Mouse (Mus musculus) lung, embryonic 15.5 days (tissue): ENCODE measurements around the gene Myo15. TPM values are rescaled to one million over a fixed set of nuclear protein-coding genes. Genes with fewer than 3 reads are reported as not detected.
"Not testable (repeated sequence)": the region's sequence is repeated elsewhere in the genome, so short reads cannot be mapped to it uniquely, and the experiment has no call there.

Experiments used
- ATAC-seq: fragments of 200-750 bp; cut with Nextera tagmentation; 2 replicates; pipeline ENCODE4 v1.8.0; 2017; ENCODE audit warnings: moderate number of reproducible peaks, borderline replicate concordance; ENCODE audit not compliant: low FRiP score, low TSS enrichment; ENCODE audit errors: extremely low read depth
- H3K27ac ChIP-seq: fragments of 300-500 bp; sonication (generic); 2 replicates; pipeline ENCODE4 v1.5.1; 2015; ENCODE audit warnings: moderate library complexity, mild to moderate bottlenecking, inconsistent platforms
- H3K27me3 ChIP-seq: fragments of 300-500 bp; sonication (generic); 2 replicates; pipeline ENCODE4 v1.6.1; 2015; ENCODE audit warnings: inconsistent platforms
- H3K36me3 ChIP-seq: fragments of 300-500 bp; sonication (generic); 2 replicates; pipeline ENCODE4 v1.6.1; 2015; ENCODE audit warnings: inconsistent platforms
- H3K4me1 ChIP-seq: fragments of 300-500 bp; sonication (generic); 2 replicates; pipeline ENCODE4 v1.6.1; 2015; ENCODE audit warnings: inconsistent platforms
- H3K4me2 ChIP-seq: fragments of 300-500 bp; sonication (generic); 2 replicates; pipeline ENCODE4 v1.6.1; 2015; ENCODE audit warnings: inconsistent platforms, mild to moderate bottlenecking, moderate library complexity
- H3K4me3 ChIP-seq: fragments of 300-500 bp; sonication (generic); 2 replicates; pipeline ENCODE4 v1.5.1; 2015; ENCODE audit warnings: mild to moderate bottlenecking, inconsistent platforms
- H3K9ac ChIP-seq: fragments of 300-500 bp; sonication (generic); 2 replicates; pipeline ENCODE4 v1.6.1; 2015; ENCODE audit warnings: inconsistent platforms
- H3K9me3 ChIP-seq: fragments of 300-500 bp; sonication (generic); 2 replicates; pipeline ENCODE4 v1.6.1; 2016; ENCODE audit warnings: inconsistent platforms
- WGBS: fragments of 180-500 bp; shearing (Covaris S2); methylation state at CpG from one replicate; pipeline ENCODE4 v1.1.7; 2015; 5-methylcytosine and 5-hydroxymethylcytosine counted together
- polyA plus RNA-seq: library from polyadenylated mRNA; unstranded; fragments of >200 nt; fragmentation: Nextera tagmentation; extraction: Ambion mirVana; gene quantifications from 2 replicates; pipeline ENCODE4 v1.2.1, GENCODE M21; 2015

Myo15 gene
- polyA plus RNA-seq, 1 experiment from 2014 or later = 0.09 TPM

DNA sequence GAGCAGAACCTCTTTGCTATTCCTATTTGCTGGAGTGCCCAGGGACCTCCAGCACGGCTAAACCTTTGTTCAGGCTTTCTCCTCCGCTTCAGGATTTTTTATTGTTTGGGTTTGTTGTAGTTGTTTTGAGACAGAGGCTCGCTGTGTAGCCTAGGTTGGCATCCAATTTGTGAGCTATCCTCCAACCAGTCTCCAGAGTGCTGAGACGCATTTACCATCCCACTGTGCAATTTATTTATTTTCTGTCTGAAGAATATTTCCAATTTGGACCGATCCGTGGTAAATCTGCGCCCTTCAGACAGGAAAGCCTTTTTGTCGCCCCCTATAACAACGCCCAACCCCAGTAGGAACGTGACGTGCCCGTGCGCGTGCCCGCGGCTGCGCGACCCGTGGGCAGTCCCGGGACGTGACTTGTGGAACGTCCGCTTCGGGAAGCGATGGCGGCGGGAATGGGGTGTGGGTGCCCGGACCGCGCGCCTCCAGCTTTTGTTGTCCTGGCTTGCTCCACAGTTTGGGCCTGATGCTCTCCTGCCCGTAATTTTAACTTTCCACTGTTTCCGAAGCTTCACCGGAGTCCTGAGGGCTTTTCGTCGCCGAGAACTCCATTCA lies 67.8 kb downstream of the Myo15 start:
- Histone ChIP-seq H3K36me3 (peaks cover 4% of the 10 kb centered on the region; the same call in 1 of the 2 replicates), H3K4me2 (peak overlapping the region; percentile 86), H3K9me3 (no peaks in the 10 kb centered on the region), H3K4me1 (peaks cover 32% of the 10 kb centered on the region), H3K9ac (peak overlapping the region; percentile 93), H3K4me3 (peak overlapping the region; percentile 89), H3K27me3 (no peaks in the 10 kb centered on the region), H3K27ac (peak overlapping the region; percentile 100)
- peak; percentile 85 for ATAC-seq
- WGBS = under 1% methylated on average over 37 of the region's 37 CpGs

DNA sequence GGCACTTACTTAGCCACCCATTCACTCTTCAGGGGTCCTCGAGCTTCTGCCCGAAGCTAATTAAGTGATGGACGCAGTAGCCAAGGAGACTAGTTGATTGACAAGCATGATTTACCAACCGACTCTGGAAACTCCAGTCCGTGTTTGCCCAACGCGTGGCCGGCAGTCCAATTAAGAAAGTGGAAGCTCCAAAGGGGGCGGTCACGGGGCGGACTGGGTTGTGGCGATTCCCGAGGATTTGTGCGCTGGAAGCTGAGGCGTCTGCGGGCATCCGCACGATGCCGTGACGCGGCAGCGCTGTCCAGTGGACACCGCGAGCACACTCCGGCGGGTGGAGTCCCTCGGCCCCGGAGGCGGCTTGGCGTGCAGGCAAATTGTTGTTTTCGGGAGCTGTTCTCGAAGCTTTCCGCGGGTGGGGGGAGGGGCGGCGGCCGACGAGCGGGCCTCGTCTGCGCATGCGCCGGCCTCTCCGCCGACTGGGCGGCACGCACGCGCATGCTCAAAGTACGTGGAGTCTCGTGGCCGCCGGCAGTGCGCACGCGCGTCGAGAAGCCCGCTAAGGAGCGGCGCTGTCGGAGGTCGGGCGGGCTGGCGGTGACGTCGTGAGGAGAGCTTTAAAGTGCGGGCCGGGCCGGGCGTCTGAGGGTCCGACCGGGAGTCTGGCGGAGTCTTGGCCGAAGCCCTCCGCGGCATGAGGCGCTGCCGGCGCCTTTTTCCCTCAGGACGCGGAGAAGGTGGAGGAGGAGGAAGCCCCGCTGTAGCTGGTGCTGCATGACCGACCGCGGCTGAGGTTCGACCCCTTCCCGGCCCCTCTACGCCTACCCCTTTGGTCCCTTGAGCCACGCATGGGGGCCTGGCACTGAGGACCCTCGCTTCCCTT lies 68.6 kb downstream of the Myo15 start:
- H3K9me3 ChIP-seq = no peaks in the 10 kb centered on the region

DNA sequence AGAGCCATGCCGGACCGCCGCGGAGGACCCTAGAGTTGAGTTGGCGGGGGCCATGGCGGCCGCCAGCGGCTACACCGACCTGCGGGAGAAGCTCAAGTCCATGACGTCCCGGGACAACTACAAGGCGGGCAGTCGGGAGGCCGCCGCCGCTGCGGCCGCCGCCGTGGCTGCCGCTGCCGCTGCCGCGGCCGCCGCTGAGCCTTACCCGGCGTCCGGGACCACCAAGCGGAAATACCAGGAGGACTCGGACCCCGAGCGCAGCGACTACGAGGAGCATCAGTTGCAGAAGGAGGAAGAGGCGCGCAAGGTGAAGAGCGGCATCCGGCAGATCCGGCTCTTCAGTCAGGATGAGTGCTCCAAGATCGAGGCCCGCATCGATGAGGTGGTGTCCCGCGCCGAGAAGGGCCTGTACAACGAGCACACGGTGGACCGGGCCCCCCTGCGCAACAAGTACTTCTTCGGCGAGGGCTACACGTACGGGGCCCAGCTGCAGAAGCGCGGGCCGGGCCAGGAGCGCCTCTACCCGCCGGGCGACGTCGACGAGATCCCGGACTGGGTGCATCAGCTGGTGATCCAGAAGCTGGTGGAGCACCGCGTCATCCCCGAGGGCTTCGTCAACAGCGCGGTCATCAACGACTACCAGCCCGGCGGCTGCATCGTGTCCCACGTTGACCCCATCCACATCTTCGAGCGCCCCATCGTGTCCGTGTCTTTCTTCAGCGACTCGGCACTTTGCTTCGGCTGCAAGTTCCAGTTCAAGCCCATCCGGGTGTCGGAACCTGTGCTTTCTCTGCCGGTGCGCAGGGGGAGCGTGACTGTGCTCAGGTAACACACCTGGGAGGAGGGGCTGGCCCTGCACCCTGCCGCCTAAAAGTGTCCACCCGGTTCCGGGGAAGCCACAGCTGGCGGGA lies 69.5 kb downstream of the Myo15 start:
- peaks cover 43% of the 10 kb centered on the region for H3K4me1 ChIP-seq
- under 1% methylated on average over 93 of the region's 93 CpGs for WGBS
- H3K36me3 ChIP-seq = peaks cover 12% of the 10 kb centered on the region; the same call in 1 of the 2 replicates
- no peak; the same call in 1 of the 2 replicates for ATAC-seq
- no peaks in the 10 kb centered on the region for H3K27me3 ChIP-seq
- H3K4me2 ChIP-seq = peak overlapping the region; percentile 86
- peak overlapping the region; percentile 89 for H3K4me3 ChIP-seq
- H3K9me3 ChIP-seq = no peaks in the 10 kb centered on the region
- H3K9ac ChIP-seq = peak overlapping the region; percentile 93
- H3K27ac ChIP-seq = peak overlapping the region; percentile 100

More for the DNA sequence above, 68.6 kb downstream of the Myo15 start:
- under 1% methylated on average over 91 of the region's 91 CpGs for WGBS
- Histone ChIP-seq H3K4me3 (peak overlapping the region; percentile 89), H3K9ac (peak overlapping the region; percentile 93), H3K4me1 (peaks cover 38% of the 10 kb centered on the region), H3K4me2 (peak overlapping the region; percentile 86), H3K27ac (peak overlapping the region; percentile 100), H3K27me3 (no peaks in the 10 kb centered on the region), H3K36me3 (peaks cover 10% of the 10 kb centered on the region; the same call in 1 of the 2 replicates)
- peak; percentile 92 for ATAC-seq

DNA sequence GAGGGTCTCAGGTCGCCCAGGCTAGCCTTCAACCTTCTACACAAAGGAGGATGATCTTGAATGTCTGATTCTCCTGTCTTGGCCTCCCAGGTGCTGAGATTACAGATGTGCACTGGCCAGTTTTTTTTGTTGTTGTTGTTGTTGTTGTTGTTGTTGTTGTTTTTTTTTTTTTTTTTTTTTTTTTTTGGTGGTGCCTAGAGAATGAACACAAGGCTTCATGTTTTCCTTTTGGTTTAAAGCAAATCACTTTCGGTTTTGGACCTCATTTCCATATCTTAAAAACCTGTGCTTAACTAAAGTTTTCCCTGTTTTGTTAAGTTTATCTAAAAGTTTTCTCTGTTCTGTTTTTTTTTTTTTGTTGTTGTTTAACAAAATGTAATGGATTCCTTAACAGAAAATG lies 70.4 kb downstream of the Myo15 start:
- Histone ChIP-seq H3K4me1 (peaks cover 52% of the 10 kb centered on the region), H3K36me3 (peaks cover 18% of the 10 kb centered on the region; the same call in 1 of the 2 replicates), H3K27me3 (no peaks in the 10 kb centered on the region), H3K9me3 (no peaks in the 10 kb centered on the region), H3K27ac (no peak overlapping the region), H3K9ac (peak overlapping the region; percentile 93), H3K4me2 (peak overlapping the region; percentile 86), H3K4me3 (peak overlapping the region; percentile 89)
- 0% methylated on average over 2 of the region's 2 CpGs for WGBS
- ATAC-seq = no peak

DNA sequence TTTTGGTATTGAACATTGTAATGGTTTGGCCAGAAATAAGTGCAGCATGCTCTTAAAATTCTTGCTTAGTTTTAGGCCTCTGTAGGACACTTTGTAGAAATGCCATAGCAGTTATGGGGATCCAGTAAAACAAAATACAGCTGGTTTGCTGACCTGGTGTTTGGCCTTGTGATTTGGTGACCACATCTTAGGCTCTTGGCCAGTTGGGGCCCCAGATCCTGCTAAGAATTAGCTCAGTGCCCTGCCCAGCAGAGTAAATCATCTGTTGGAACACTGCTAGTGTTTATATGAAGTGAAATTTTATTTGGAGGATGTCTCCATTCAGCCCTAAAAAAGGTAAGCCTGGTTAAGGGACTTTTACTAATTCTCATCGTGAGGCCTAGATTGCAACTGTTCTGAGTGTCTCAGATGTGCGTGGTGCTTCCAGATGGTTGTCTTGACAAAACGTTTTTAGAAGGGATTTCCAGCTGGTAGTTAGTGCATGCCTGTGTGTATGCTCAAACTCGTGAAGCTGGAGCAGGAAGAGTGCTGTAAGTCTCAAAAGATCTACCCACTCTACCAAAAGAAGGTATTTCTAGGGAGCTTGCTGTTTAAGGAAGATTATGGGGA lies 71.0 kb downstream of the Myo15 start:
- H3K27me3 ChIP-seq = no peaks in the 10 kb centered on the region
- H3K4me2 ChIP-seq = peak overlapping the region; percentile 86
- no peak for ATAC-seq
- peak overlapping the region; percentile 89 for H3K4me3 ChIP-seq
- H3K9me3 ChIP-seq = no peaks in the 10 kb centered on the region
- H3K27ac ChIP-seq = 0 out of 2 replicates have a peak overlapping the region, but pooled peaks have one; percentile 29
- 5% methylated on average over 4 of the region's 4 CpGs for WGBS
- peaks cover 21% of the 10 kb centered on the region; the same call in 1 of the 2 replicates for H3K36me3 ChIP-seq
- H3K9ac ChIP-seq = peak overlapping the region; percentile 43
- peaks cover 56% of the 10 kb centered on the region for H3K4me1 ChIP-seq

DNA sequence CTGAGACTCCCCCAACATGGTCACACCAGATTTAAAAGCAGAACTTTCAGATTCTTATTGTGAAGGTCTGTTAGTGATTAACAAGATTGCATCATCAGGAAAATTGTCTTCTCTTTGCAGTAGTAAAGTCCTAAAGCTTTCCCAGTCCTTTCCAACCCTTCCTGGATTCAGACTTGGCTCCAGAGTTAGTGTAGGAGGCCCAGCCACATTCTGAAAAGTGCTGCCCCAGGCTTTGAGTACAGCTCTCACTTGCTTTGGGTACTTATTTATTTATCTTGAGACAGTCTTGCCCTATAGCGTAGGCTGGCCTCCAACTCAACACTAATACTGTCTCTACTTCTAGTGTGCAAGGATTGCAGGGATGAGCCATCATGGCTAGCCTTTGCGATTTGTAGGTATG lies 71.6 kb downstream of the Myo15 start:
- Histone ChIP-seq H3K27me3 (no peaks in the 10 kb centered on the region), H3K4me1 (peaks cover 59% of the 10 kb centered on the region), H3K27ac (no peak overlapping the region), H3K36me3 (peaks cover 21% of the 10 kb centered on the region; the same call in 1 of the 2 replicates), H3K9ac (peak overlapping the region; percentile 43; the same call in 1 of the 2 replicates), H3K4me3 (peak overlapping the region; percentile 89), H3K9me3 (no peaks in the 10 kb centered on the region), H3K4me2 (peak overlapping the region; percentile 86)
- WGBS = 41% methylated on average over 2 of the region's 2 CpGs
- ATAC-seq = no peak

DNA sequence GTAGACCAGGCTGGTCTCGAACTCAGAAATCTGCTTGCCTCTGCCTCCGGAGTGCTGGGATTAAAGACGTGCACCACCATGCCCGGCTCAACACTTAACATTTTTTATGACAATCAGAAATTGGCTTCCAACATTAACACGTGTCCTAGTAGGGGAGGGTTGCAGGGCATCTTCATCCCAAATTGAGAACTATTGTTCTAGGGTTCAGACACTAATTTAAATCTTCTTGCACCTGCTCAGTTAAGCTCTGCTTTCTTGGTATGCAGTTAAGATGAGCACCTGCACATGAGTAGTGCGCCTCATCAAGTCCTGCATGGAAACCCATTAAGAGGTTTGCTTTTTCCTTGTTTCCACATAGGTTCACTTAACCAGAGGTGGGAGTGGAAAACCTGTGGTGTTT lies 72.7 kb downstream of the Myo15 start:
- no peaks in the 10 kb centered on the region for H3K9me3 ChIP-seq
- H3K27me3 ChIP-seq = no peaks in the 10 kb centered on the region
- H3K4me1 ChIP-seq = peaks cover 51% of the 10 kb centered on the region
- ATAC-seq = no peak
- WGBS = 80% methylated on average over 6 of the region's 6 CpGs
- H3K4me2 ChIP-seq = no peak overlapping the region
- no peak overlapping the region for H3K27ac ChIP-seq
- H3K9ac ChIP-seq = no peak overlapping the region
- peaks cover 21% of the 10 kb centered on the region for H3K36me3 ChIP-seq
- H3K4me3 ChIP-seq = no peak overlapping the region

DNA sequence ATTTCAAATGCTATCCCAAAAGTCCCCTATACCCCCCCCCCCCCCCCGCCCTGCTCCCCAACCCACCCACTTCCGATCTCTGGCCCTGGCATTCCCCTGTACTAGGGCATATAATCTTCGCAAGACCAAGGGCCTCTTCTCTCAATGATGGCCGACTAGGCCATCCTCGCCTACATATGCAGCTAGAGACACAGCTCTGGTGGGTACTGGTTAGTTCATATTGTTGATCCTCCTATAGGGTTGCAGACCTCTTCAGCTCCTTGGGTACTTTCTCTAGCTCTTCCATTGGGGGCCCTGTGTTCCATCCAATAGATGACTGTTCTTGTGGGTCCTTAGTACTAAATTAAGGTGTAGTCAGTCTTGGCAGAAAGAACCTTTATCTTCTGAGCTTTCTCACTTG lies 74.1 kb downstream of the Myo15 start:
- not testable (repeated sequence) for H3K9ac ChIP-seq, H3K27ac ChIP-seq, H3K27me3 ChIP-seq, H3K9me3 ChIP-seq, ATAC-seq, H3K4me3 ChIP-seq, H3K4me2 ChIP-seq
- WGBS = 79% methylated on average over 5 of the region's 5 CpGs
- H3K4me1 ChIP-seq = peaks cover 51% of the 10 kb centered on the region
- H3K36me3 ChIP-seq = peaks cover 34% of the 10 kb centered on the region

DNA sequence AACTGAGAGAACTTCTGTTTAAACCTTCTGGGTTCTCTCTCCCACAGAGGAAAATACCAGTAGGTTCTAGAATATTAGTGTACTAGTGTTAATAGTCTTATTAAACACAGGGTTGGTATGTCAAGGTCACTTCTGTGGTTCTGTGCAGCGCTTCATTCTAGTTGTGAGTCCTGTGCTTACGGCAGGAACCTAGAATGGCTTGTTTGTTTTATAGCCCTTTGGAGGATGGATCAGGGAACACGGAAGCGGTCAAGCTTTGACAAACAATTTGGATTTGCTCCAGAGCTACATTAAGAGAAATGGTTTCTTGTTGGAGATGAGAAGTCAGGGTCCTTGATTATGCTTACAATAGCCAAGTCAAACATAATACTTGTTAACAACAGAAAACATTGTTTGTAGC lies 76.3 kb downstream of the Myo15 start:
- H3K27ac ChIP-seq = no peak overlapping the region
- H3K9ac ChIP-seq = no peak overlapping the region
- 46% methylated on average over 4 of the region's 4 CpGs for WGBS

DNA sequence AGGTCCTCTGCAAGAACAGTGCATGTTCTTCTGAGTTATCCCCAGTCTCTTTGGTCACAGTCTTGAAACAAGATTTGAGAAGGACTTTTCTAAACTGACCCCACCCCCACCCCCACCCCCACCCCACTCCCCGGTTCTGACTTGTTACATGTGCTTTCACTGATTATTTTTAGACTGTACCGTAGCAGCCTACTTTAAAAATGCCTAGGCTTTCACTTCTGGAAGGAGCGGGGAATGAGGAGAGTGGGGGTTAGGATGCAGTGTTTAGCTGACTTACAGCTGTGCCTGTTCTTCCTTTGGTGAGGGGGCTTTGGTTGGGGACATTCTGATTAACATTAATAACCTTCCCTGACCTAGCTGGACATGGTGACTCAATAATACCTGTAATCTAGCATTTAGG lies 79.0 kb downstream of the Myo15 start:
- peaks cover 62% of the 10 kb centered on the region for H3K36me3 ChIP-seq
- no peak overlapping the region for H3K4me2 ChIP-seq
- H3K4me1 ChIP-seq = peaks cover 21% of the 10 kb centered on the region
- H3K27ac ChIP-seq = no peak overlapping the region
- H3K27me3 ChIP-seq = no peaks in the 10 kb centered on the region
- H3K9me3 ChIP-seq = no peaks in the 10 kb centered on the region
- H3K4me3 ChIP-seq = no peak overlapping the region
- 89% methylated on average over 3 of the region's 3 CpGs for WGBS
- H3K9ac ChIP-seq = no peak overlapping the region
- no peak for ATAC-seq

More for the DNA sequence above, 76.3 kb downstream of the Myo15 start:
- peaks cover 43% of the 10 kb centered on the region for H3K4me1 ChIP-seq
- no peaks in the 10 kb centered on the region for H3K9me3 ChIP-seq
- no peaks in the 10 kb centered on the region for H3K27me3 ChIP-seq
- no peak for ATAC-seq
- H3K36me3 ChIP-seq = peaks cover 52% of the 10 kb centered on the region
- H3K4me2 ChIP-seq = no peak overlapping the region
- no peak overlapping the region for H3K4me3 ChIP-seq

DNA sequence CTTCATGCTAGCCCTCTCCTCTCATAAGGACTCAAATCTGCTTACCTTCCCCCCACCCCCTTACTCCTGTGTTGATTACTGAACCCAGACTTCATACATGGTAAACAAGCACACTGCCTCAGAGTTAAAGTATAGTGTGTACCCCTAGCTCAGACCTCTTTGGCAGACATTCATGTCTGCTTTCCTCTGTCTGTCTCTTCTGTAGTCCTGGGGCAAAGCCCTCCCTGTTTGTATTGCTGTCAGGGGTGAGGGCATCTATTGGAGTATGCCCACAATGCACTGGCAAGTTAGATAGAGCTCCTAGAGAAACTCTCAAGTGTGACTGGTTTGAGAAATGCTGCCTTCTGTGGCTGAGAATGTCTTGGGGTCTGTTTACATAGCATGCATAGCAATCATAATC lies 84.0 kb downstream of the Myo15 start:
- Histone ChIP-seq H3K9me3 (no peaks in the 10 kb centered on the region), H3K4me3 (no peak overlapping the region), H3K36me3 (peaks cover 86% of the 10 kb centered on the region), H3K9ac (no peak overlapping the region), H3K4me1 (no peaks in the 10 kb centered on the region), H3K27ac (no peak overlapping the region), H3K27me3 (no peaks in the 10 kb centered on the region), H3K4me2 (no peak overlapping the region)
- ATAC-seq = no peak
